Mouse (Mus musculus): Measurements from ENCODE around the gene Lrp8.

GRCm38 (mm10) chr4:107758938-107759337, 43.1 kb upstream of the Lrp8 start:
- TF ChIP-seq POLR2A (IDR thresholded peaks at IDR 0.05; ENCODE audit: insufficient read depth, low read depth, low read length) (no peak), CTCF (IDR thresholded peaks at IDR 0.05; ENCODE audit: insufficient read depth, low read depth, low read length) (no peak)

All from olfactory bulb, adult 2 months (tissue).